Mouse (Mus musculus) midbrain, embryonic 11.5 days (tissue): ENCODE measurements around the gene Dpy19l3. TPM values are rescaled to one million over a fixed set of nuclear protein-coding genes. Genes with fewer than 3 reads are reported as not detected.

Experiments
- ATAC-seq: fragments of 200-750 bp; cut with Nextera tagmentation; 2 replicates; pipeline ENCODE4 v1.8.0; 2017; ENCODE audit warnings: moderate TSS enrichment, moderate library complexity; ENCODE audit not compliant: low FRiP score
- DNase-seq: peaks from one replicate; pipeline ENCODE4 v3.0.0; 2015; ENCODE audit warnings: low spot score; ENCODE audit errors: missing footprints
- H3K27ac ChIP-seq: fragments of 300-500 bp; sonication (generic); 2 replicates; pipeline ENCODE4 v1.5.1; 2014; ENCODE audit warnings: low read depth, low read length
- H3K27me3 ChIP-seq: fragments of 300-500 bp; sonication (generic); 2 replicates; pipeline ENCODE4 v1.6.1; 2014; ENCODE audit warnings: mild to moderate bottlenecking, low read length, moderate library complexity, mixed read lengths; ENCODE audit not compliant: control insufficient read depth, insufficient read depth
- H3K36me3 ChIP-seq: fragments of 300-500 bp; sonication (generic); 2 replicates; pipeline ENCODE4 v1.6.1; 2014; ENCODE audit warnings: mild to moderate bottlenecking, low read length, moderate library complexity, mixed read lengths; ENCODE audit not compliant: control insufficient read depth, insufficient read depth
- H3K4me1 ChIP-seq: fragments of 300-500 bp; sonication (generic); 2 replicates; pipeline ENCODE4 v1.6.1; 2014; ENCODE audit warnings: low read length; ENCODE audit not compliant: control insufficient read depth, insufficient read depth
- H3K4me2 ChIP-seq: fragments of 300-500 bp; sonication (generic); 2 replicates; pipeline ENCODE4 v1.6.1; 2014; ENCODE audit warnings: mild to moderate bottlenecking, moderate library complexity
- H3K4me3 ChIP-seq: fragments of 300-500 bp; sonication (generic); 2 replicates; pipeline ENCODE4 v1.5.1; 2014; ENCODE audit warnings: low read depth, low read length
- H3K9ac ChIP-seq: fragments of 300-500 bp; sonication (generic); 2 replicates; pipeline ENCODE4 v1.6.1; 2014; ENCODE audit warnings: low read length
- H3K9me3 ChIP-seq: fragments of 300-500 bp; sonication (generic); 2 replicates; pipeline ENCODE4 v1.6.1; 2016; ENCODE audit warnings: low read length; ENCODE audit not compliant: control insufficient read depth
- WGBS: fragments of 180-500 bp; shearing (Covaris S2); extraction: QIAGEN DNeasy Blood & Tissue Kit; methylation state at CpG from one replicate; pipeline ENCODE4 v1.1.7; 2014; 5-methylcytosine and 5-hydroxymethylcytosine counted together
- polyA plus RNA-seq: library from polyadenylated mRNA; unstranded; fragments of >200 nt; fragmentation: Nextera tagmentation; extraction: Ambion mirVana; gene quantifications from 2 replicates; pipeline ENCODE4 v1.2.1, GENCODE M21; 2014

Dpy19l3 gene
- polyA plus RNA-seq, 1 experiment from 2014 or later, result 37.2 TPM

DNA sequence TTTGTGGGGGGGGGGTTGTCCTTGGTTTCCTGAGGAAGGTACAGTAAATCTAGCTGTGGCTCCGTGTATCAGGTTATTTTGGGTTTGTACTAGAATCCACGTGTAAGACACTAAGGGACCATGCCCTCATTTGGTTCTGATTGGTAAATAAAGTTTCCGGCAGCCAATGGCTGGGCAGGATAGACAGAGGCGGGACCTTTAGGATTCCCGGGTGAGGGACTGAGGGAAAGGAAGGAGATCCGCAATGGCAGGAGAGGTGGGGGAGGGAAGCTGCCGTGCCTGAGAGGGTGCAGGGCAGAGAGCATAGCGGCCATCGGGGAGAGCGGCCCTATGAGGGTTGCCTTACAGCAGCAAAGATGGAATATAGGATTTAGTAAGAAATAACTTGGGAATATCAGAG is 67.0 kb downstream of the Dpy19l3 start:
- whole genome bisulfite sequencing, result 22% methylated on average over 10 of the region's 10 CpGs
- peak; percentile 39; the same call in 1 of the 2 replicates for ATAC-seq
- H3K4me2 ChIP-seq, result peak overlapping the region; percentile 8; the same call in 1 of the 2 replicates

DNA sequence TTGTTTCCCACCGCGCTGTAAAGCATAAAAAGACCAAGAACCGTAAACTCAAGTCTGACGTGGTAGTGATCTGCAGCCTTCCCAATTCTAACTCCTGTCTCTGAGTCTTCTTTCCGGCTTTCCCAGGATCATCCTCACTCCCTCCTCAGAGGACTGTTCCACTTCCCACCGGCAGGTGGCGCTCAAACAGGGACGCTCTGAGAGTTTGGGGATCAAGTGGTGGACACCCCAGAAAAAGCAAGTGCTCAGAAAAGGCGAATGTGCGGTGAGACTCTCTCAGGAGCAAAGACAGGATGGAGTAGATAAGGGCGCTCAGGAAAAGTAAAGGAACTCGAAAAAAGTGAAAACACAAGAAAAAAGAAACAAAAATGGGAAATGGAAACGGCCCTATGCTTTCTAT is 67.5 kb downstream of the Dpy19l3 start:
- DNase-seq, result peak; percentile 96
- Histone ChIP-seq H3K4me2 (peak overlapping the region; percentile 8; the same call in 1 of the 2 replicates), H3K4me3 (no peak overlapping the region), H3K27me3 (no peaks in the 10 kb centered on the region), H3K9ac (no peak overlapping the region), H3K9me3 (no peaks in the 10 kb centered on the region), H3K27ac (no peak overlapping the region), H3K36me3 (no peaks in the 10 kb centered on the region), H3K4me1 (peaks cover 23% of the 10 kb centered on the region)
- peak; percentile 36; the same call in 1 of the 2 replicates for ATAC-seq
- 30% methylated on average over 13 of the region's 13 CpGs for WGBS

More for the DNA sequence above, 67.0 kb downstream of the Dpy19l3 start:
- H3K36me3 ChIP-seq, result no peaks in the 10 kb centered on the region; the same call in 1 of the 2 replicates
- H3K27ac ChIP-seq, result no peak overlapping the region
- no peak overlapping the region for H3K4me3 ChIP-seq
- no peaks in the 10 kb centered on the region for H3K27me3 ChIP-seq
- 0 out of 2 replicates have a peak overlapping the region, but pooled peaks have one; percentile 14 for H3K9ac ChIP-seq
- no peaks in the 10 kb centered on the region for H3K9me3 ChIP-seq
- peaks cover 23% of the 10 kb centered on the region for H3K4me1 ChIP-seq
- DNase-seq, result no peak

DNA sequence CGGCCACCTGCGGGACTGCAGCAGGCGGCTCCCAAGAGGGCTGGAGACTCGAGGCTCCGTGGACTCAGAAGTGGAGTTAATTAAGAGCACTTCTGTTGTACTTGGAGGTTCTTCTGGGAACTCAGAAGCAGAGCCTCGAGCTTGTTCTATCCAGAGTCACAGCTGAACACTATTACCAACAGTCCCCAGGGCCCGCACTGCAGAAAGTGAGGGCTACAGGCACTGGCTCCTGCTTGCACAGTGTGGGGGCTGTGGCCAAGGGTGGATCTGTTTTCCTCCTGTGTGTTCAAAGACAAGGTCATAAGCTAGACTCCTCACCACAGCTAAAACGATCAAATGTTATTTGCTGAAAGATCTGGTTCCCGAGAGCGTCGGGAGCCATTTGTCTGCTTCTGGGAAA is 68.0 kb downstream of the Dpy19l3 start:
- no peak overlapping the region for H3K4me2 ChIP-seq
- H3K27me3 ChIP-seq, result no peaks in the 10 kb centered on the region
- no peak overlapping the region for H3K27ac ChIP-seq
- no peak overlapping the region for H3K9ac ChIP-seq
- H3K4me3 ChIP-seq, result no peak overlapping the region
- H3K4me1 ChIP-seq, result peaks cover 23% of the 10 kb centered on the region
- DNase-seq, result no peak
- no peaks in the 10 kb centered on the region for H3K9me3 ChIP-seq
- ATAC-seq, result no peak
- H3K36me3 ChIP-seq, result no peaks in the 10 kb centered on the region
- WGBS, result 77% methylated on average over 11 of the region's 11 CpGs

DNA sequence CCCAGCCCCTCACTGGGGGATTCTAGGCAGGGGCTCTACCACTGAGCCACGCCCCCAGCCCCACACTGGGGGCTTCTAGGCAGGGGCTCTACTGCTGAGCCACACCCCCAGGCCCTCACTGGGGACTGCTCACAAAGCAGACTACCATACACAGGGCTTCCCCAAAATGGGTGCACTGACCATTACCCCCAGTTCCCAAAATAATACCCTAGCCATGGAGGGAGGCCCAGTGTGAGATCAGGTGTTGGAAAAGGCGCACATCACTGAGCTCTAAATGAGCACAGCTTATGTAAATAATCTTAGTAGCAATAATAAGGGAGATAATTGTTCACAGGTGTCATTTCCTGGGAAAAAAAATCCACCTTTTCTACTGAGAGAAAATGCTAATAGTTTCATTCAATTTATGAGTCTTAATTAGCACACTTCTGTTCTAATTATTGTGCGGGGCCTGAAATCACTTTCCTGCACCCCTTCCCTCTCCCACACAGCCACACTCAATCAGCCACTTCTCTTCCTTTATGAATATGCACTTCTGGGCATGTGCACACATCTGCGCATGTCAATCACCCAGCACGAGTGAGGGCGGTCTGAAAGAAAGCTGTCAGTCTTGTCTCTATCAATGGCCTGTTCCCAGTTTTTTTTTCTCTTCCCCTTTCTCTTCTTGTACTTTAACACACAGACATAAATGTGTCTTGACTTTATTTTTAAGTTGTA is 70.7 kb downstream of the Dpy19l3 start:
- ATAC-seq (peak; percentile 31; the same call in 1 of the 2 replicates), DNase-seq (no peak)
- Histone ChIP-seq H3K27ac (no peak overlapping the region), H3K36me3 (no peaks in the 10 kb centered on the region), H3K9me3 (no peaks in the 10 kb centered on the region), H3K4me1 (peaks cover 20% of the 10 kb centered on the region), H3K4me2 (no peak overlapping the region), H3K27me3 (no peaks in the 10 kb centered on the region), H3K4me3 (no peak overlapping the region), H3K9ac (no peak overlapping the region)
- WGBS, result 76% methylated on average over 6 of the region's 6 CpGs

DNA sequence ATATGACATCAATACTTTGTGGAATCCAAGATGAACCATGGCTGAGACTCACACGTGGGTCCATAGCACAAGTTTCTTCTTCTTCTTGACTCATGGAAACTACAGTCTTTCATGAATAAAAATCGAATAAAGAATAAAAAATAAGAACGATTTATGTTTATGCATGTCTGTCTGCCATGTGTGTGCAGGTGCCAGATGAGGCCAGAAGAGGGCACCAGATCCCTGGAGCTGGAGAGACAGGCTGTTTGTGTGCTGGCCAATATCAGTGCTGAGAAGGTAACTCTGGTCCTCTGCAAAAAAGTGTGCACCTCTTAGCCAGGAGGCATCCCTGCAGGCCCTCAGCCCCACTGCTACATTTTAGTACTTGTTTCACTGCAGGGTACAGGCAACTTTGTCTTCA is 72.7 kb downstream of the Dpy19l3 start:
- Histone ChIP-seq H3K9me3 (no peaks in the 10 kb centered on the region), H3K36me3 (no peaks in the 10 kb centered on the region), H3K27ac (no peak overlapping the region), H3K4me3 (no peak overlapping the region), H3K4me2 (no peak overlapping the region), H3K9ac (no peak overlapping the region), H3K4me1 (peaks cover 8% of the 10 kb centered on the region), H3K27me3 (no peaks in the 10 kb centered on the region)
- WGBS, result 76% methylated on average over 3 of the region's 3 CpGs
- ATAC-seq (no peak), DNase-seq (no peak)

DNA sequence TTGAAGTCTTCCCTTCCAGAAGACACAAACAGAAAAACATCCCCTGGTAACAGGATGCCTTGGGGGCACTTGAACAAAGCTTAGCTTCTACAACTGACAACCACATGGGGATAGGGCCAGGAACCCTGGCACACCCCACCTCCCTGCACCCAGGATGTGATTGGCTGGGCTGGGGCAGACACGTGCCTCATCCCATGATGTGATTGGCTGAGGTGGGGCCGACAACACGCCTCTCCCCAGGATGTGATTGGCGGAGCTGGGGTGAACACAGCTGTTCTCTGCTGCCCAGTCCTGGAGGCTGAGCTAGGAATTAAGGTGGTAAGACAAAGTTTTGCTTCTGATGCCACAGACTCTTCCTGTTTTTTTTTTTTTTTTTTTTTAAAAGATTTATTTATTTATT is 75.3 kb downstream of the Dpy19l3 start:
- H3K4me3 ChIP-seq, result no peak overlapping the region
- H3K4me2 ChIP-seq, result no peak overlapping the region
- no peaks in the 10 kb centered on the region for H3K27me3 ChIP-seq
- no peak overlapping the region for H3K27ac ChIP-seq
- no peak for DNase-seq
- H3K4me1 ChIP-seq, result peaks cover 2% of the 10 kb centered on the region; the same call in 1 of the 2 replicates
- 83% methylated on average over 4 of the region's 4 CpGs for WGBS
- no peak for ATAC-seq
- no peaks in the 10 kb centered on the region for H3K36me3 ChIP-seq
- no peak overlapping the region for H3K9ac ChIP-seq
- H3K9me3 ChIP-seq, result no peaks in the 10 kb centered on the region

DNA sequence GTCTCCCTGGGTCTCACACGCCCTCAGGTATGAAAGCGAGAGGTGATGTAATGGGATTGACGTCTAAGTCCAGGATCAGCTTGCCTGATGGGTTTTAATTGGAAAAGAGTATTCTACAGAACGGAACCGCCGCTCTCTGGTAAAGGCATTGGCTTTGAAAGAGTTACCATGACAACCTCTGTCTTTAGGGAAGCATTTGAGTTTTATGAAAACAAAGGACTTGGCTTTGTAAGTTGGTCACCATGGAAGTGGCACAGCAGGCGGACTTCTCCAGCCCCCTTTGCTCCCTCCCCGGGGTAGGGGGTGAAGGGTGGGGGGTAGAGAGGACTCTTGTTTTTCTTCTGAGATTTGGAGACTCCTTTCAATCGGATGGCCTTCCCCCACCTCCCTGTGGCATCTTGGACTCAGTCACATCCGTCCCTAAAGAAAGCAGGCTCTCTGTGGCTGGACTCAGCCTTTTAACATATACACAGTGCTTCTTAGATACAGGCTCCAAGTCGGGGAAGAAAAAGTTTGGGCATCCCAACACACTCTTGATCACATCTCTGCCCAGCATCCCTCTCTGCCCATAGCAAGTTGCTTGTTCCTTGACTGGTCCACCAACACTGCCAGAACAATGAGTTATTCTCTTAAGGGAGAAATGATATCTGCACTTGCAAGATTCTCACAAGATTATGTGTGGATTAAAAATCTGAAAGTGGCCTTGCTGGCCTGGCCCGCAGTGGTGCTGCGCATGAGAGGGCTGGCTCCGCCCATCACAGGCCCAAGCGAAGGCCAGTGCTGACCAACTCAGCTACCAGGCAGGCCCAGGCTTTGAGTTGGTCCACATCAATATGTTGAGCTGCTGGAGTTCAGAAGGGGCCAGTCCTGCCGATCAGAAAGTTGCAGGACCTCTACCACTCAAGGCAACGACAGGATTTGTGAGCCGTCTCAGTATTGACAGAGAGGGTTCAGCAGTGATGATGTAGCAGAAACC is 85.9 kb downstream of the Dpy19l3 start:
- no peaks in the 10 kb centered on the region for H3K9me3 ChIP-seq
- peak overlapping the region; percentile 90 for H3K27ac ChIP-seq
- peak overlapping the region; percentile 57 for H3K9ac ChIP-seq
- H3K27me3 ChIP-seq, result no peaks in the 10 kb centered on the region
- peak; percentile 95 for DNase-seq
- H3K4me3 ChIP-seq, result no peak overlapping the region
- H3K4me1 ChIP-seq, result peaks cover 23% of the 10 kb centered on the region
- WGBS, result 10% methylated on average over 18 of the region's 18 CpGs
- ATAC-seq, result peak; percentile 90
- peak overlapping the region; percentile 26; the same call in 1 of the 2 replicates for H3K4me2 ChIP-seq
- H3K36me3 ChIP-seq, result no peaks in the 10 kb centered on the region

DNA sequence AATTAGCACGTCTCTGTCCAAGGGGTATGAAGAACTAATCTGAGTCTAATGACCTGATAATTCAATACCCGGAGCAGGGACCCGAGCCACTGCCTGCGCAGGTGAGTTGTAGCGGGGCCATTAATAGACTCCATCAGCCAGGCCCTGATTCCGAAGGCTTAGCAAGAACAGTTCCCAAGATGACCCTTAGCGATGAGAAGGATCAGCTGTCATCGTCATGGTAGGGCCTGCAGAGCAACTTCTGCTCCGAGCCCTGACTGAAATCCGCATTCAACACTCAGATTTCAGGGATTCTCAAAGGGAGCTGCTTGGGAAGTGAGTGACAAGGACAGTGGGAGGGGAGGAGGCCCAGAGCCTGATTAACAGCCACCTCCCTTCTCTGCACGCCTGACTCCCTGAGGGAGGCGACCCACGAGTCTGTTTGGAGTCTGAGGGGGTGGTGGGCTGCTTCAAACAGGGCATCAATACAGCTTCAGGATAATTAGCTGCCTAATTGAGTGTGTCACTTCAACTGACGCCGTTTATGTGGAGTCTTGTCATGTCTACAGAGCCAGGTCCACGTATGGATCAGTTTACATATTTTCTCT is 90.4 kb downstream of the Dpy19l3 start:
- no peak for DNase-seq
- Histone ChIP-seq H3K27ac (no peak overlapping the region), H3K9me3 (peaks cover 2% of the 10 kb centered on the region; the same call in 1 of the 2 replicates), H3K36me3 (no peaks in the 10 kb centered on the region), H3K27me3 (no peaks in the 10 kb centered on the region), H3K4me2 (no peak overlapping the region), H3K9ac (no peak overlapping the region), H3K4me1 (peaks cover 14% of the 10 kb centered on the region), H3K4me3 (no peak overlapping the region)
- ATAC-seq, result no peak
- WGBS, result 45% methylated on average over 16 of the region's 16 CpGs
